Mouse (Mus musculus) erythroblast, embryonic 14.5 days (primary cell): ENCODE measurements around the gene Tbc1d22b.

Experiments used
- GATA1 ChIP-seq: IDR thresholded peaks from 2 replicates; pipeline ENCODE4 v1.6.1; 2012; ENCODE audit warnings: low read length, inconsistent platforms, mixed read lengths
- TAL1 ChIP-seq: IDR thresholded peaks from 3 replicates; pipeline ENCODE4 v1.6.1; 2012; ENCODE audit warnings: low read length, inconsistent platforms, mixed read lengths

- TF ChIP-seq TAL1 = no peak
- TF ChIP-seq GATA1 = no peak
Measured at GRCm38 (mm10) chr17:29640971-29641370, 91.4 kb downstream of the Tbc1d22b start.
